Mouse (Mus musculus) sigmoid colon, adult 10 weeks (tissue): ENCODE measurements around the gene Upb1. TPM values are rescaled to one million over a fixed set of nuclear protein-coding genes. Genes with fewer than 3 reads are reported as not detected.

Experiments used
- polyA plus RNA-seq: library from polyadenylated mRNA; stranded (reverse); fragments of 350-450 nt; fragmentation: Illumina TruSeq; extraction: RNeasy Lipid Tissue Mini Kit (QIAGEN cat#74804); gene quantifications from one replicate; pipeline ENCODE4 v1.2.3, GENCODE M21; 2014; ENCODE audit warnings: low read depth, low replicate concordance

Upb1 gene
- 4.2 TPM for polyA plus RNA-seq

GRCm38 (mm10) chr10:75400958-75401357 is at the start of gene Upb1:
TSS of gene Upb1 (plus strand) at chr10:75401115.

Other genes with a start within 250 kb of the Upb1 start
- gene Specc1l, start 189.0 kb upstream of the Upb1 start, polyA plus RNA-seq, result 36.2 TPM
- not detected for gene Adora2a, start 84.2 kb upstream of the Upb1 start, polyA plus RNA-seq
- gene Snrpd3, start 116.4 kb downstream of the Upb1 start, polyA plus RNA-seq, result 12.8 TPM
- 18.4 TPM for gene Gucd1, start 116.9 kb downstream of the Upb1 start, polyA plus RNA-seq
- 1.4 TPM for gene Lrrc75b, start 159.2 kb downstream of the Upb1 start, polyA plus RNA-seq
- gene Ggt1, start 160.5 kb downstream of the Upb1 start, polyA plus RNA-seq, result not detected
- gene Ggt5, start 188.2 kb downstream of the Upb1 start, polyA plus RNA-seq, result 0.57 TPM
- gene Susd2, start 242.9 kb downstream of the Upb1 start, polyA plus RNA-seq, result 1.7 TPM